Mouse (Mus musculus) heart, embryonic 11.5 days (tissue): ENCODE results near the gene Mfng. TPM values are rescaled to one million over a fixed set of nuclear protein-coding genes. Genes with fewer than 3 reads are reported as not detected.
A peak's percentile ranks its signal among the peaks of the same experiment; 100 is the strongest.

Experiments
- ATAC-seq: fragments of 200-750 bp; cut with Nextera tagmentation; replicated peaks from 2 replicates; pipeline ENCODE4 v1.8.0; 2017; ENCODE audit warnings: moderate library complexity; ENCODE audit not compliant: insufficient number of reproducible peaks, low FRiP score, low TSS enrichment
- H3K27ac ChIP-seq: fragments of 300-500 bp; sonication (generic); 2 replicates; pipeline ENCODE4 v1.5.1; 2014; ENCODE audit warnings: mild to moderate bottlenecking, low read depth, low read length
- H3K27me3 ChIP-seq: fragments of 300-500 bp; sonication (generic); 2 replicates; pipeline ENCODE4 v1.6.1; 2014; ENCODE audit warnings: mild to moderate bottlenecking, low read length, mixed read lengths; ENCODE audit not compliant: control insufficient read depth, insufficient read depth
- H3K36me3 ChIP-seq: fragments of 300-500 bp; sonication (generic); 2 replicates; pipeline ENCODE4 v1.6.1; 2014; ENCODE audit warnings: mild to moderate bottlenecking, low read length, moderate library complexity, mixed read lengths; ENCODE audit not compliant: control insufficient read depth, insufficient read depth
- H3K4me1 ChIP-seq: fragments of 300-500 bp; sonication (generic); 2 replicates; pipeline ENCODE4 v1.6.1; 2014; ENCODE audit warnings: low read length; ENCODE audit not compliant: control insufficient read depth, insufficient read depth
- H3K4me2 ChIP-seq: fragments of 300-500 bp; sonication (generic); 2 replicates; pipeline ENCODE4 v1.6.1; 2014; ENCODE audit warnings: mild to moderate bottlenecking, moderate library complexity
- H3K4me3 ChIP-seq: fragments of 300-500 bp; sonication (generic); 2 replicates; pipeline ENCODE4 v1.5.1; 2014; ENCODE audit warnings: low read depth, low read length
- H3K9ac ChIP-seq: fragments of 300-500 bp; sonication (generic); 2 replicates; pipeline ENCODE4 v1.6.1; 2014; ENCODE audit warnings: mild to moderate bottlenecking, low read depth, low read length, moderate library complexity
- H3K9me3 ChIP-seq: fragments of 300-500 bp; sonication (generic); replicated peaks from 2 replicates; pipeline ENCODE4 v1.6.1; 2016; ENCODE audit warnings: low read length; ENCODE audit not compliant: control insufficient read depth
- WGBS: fragments of 180-500 bp; shearing (Covaris S2); extraction: QIAGEN DNeasy Blood & Tissue Kit; methylation state at CpG from one replicate; pipeline ENCODE4 v1.1.7; 2014; ENCODE audit not compliant: insufficient replicate concordance; 5-methylcytosine and 5-hydroxymethylcytosine counted together
- polyA plus RNA-seq: library from polyadenylated mRNA; unstranded; fragments of >200 nt; fragmentation: Nextera tagmentation; extraction: Ambion mirVana; gene quantifications from 2 replicates; pipeline ENCODE4 v1.2.1, GENCODE M21; 2014

Mfng gene
- polyA plus RNA-seq, 1 experiment from 2014 or later = 3.0 TPM

GRCm38 (mm10) chr15:78713751-78714150, 59.5 kb downstream of the Mfng start:
- peaks cover 92% of the 10 kb centered on the region for H3K27me3 ChIP-seq
- H3K4me1 ChIP-seq = peaks cover 10% of the 10 kb centered on the region; the same call in 1 of the 2 replicates
- H3K27ac ChIP-seq = no peak overlapping the region
- no peak for ATAC-seq
- no peaks in the 10 kb centered on the region for H3K36me3 ChIP-seq
- H3K9me3 ChIP-seq = no peaks in the 10 kb centered on the region
- H3K4me2 ChIP-seq = no peak overlapping the region
- H3K4me3 ChIP-seq = no peak overlapping the region
- no peak overlapping the region for H3K9ac ChIP-seq
- 86% methylated on average over 7 of the region's 7 CpGs for WGBS

- ATAC-seq = no peak
- H3K4me3 ChIP-seq = peak overlapping the region; percentile 23; the same call in 1 of the 2 replicates
- H3K9me3 ChIP-seq = no peaks in the 10 kb centered on the region
- WGBS = 9% methylated on average over 51 of the region's 53 CpGs
- H3K36me3 ChIP-seq = no peaks in the 10 kb centered on the region
- no peak overlapping the region for H3K9ac ChIP-seq
- peak overlapping the region; percentile 49 for H3K4me2 ChIP-seq
- no peak overlapping the region for H3K27ac ChIP-seq
- 0 out of 2 replicates have a peak, but pooled peaks cover 3% of the 10 kb centered on the region for H3K4me1 ChIP-seq
- peaks cover 92% of the 10 kb centered on the region for H3K27me3 ChIP-seq
Measured at GRCm38 (mm10) chr15:78712335-78713258, 60.7 kb downstream of the Mfng start.

DNA sequence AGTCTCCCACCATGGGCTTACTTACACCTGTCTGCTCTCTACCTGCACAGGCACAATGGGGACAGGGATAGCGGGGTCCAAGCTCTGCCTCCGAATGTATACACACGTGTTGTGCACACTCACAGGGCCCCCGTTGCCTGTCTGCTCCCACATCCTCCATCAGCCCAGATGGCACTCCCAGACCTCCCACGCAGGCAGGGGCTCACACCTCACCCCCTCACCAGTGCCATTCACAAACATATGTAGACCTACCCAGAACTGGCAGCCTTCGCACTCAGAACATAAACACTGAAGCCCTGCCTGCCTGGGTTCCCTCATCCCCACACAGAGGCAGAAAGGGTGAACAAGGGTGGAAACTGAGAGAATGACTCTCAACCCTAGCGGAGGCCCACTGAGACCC, 61.3 kb downstream of the Mfng start:
- no peak for ATAC-seq
- H3K27ac ChIP-seq = no peak overlapping the region
- H3K9me3 ChIP-seq = no peaks in the 10 kb centered on the region
- no peak overlapping the region for H3K4me3 ChIP-seq
- H3K27me3 ChIP-seq = peaks cover 86% of the 10 kb centered on the region
- 65% methylated on average over 7 of the region's 7 CpGs for WGBS
- H3K9ac ChIP-seq = no peak overlapping the region
- H3K4me1 ChIP-seq = 0 out of 2 replicates have a peak, but pooled peaks cover 3% of the 10 kb centered on the region
- H3K4me2 ChIP-seq = no peak overlapping the region
- H3K36me3 ChIP-seq = no peaks in the 10 kb centered on the region

GRCm38 (mm10) chr15:78710634-78711033, 62.6 kb downstream of the Mfng start:
- H3K9me3 ChIP-seq = no peaks in the 10 kb centered on the region
- WGBS = 50% methylated on average over 6 of the region's 6 CpGs
- ATAC-seq = no peak
- no peak overlapping the region for H3K9ac ChIP-seq
- 0 out of 2 replicates have a peak, but pooled peaks cover 3% of the 10 kb centered on the region for H3K4me1 ChIP-seq
- no peak overlapping the region for H3K4me2 ChIP-seq
- H3K36me3 ChIP-seq = no peaks in the 10 kb centered on the region
- no peak overlapping the region for H3K27ac ChIP-seq
- peaks cover 73% of the 10 kb centered on the region for H3K27me3 ChIP-seq
- H3K4me3 ChIP-seq = no peak overlapping the region

DNA sequence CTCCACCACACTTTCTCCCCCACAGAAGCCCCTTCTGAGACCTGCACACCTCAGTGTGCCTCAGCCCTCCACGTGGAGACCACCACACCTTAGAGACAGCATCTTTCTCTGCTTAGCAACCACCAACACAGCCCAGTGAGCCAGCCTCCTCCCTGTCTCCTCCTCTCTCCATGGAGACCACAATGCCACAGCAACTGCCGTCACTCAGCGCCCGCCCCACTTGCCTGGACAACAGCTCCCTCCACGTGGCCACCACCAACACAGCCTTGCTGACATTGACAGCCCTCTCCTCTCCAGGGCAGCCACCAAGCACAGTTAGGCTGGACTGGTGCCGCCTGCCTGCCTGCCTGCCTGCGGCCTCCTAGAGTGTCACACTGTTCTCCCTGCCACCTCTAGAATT, 63.5 kb downstream of the Mfng start:
- H3K9me3 ChIP-seq = no peaks in the 10 kb centered on the region
- no peak overlapping the region for H3K4me2 ChIP-seq
- 25% methylated on average over 7 of the region's 7 CpGs for WGBS
- H3K4me3 ChIP-seq = no peak overlapping the region
- no peak for ATAC-seq
- no peak overlapping the region for H3K27ac ChIP-seq
- H3K27me3 ChIP-seq = peaks cover 66% of the 10 kb centered on the region
- H3K9ac ChIP-seq = no peak overlapping the region
- H3K4me1 ChIP-seq = 0 out of 2 replicates have a peak, but pooled peaks cover 3% of the 10 kb centered on the region
- no peaks in the 10 kb centered on the region for H3K36me3 ChIP-seq

- no peak overlapping the region for H3K4me3 ChIP-seq
- 66% methylated on average over 3 of the region's 3 CpGs for WGBS
- H3K4me2 ChIP-seq = no peak overlapping the region
- H3K4me1 ChIP-seq = no peaks in the 10 kb centered on the region
- H3K9ac ChIP-seq = no peak overlapping the region
- H3K27me3 ChIP-seq = peaks cover 40% of the 10 kb centered on the region
- H3K36me3 ChIP-seq = no peaks in the 10 kb centered on the region
- H3K9me3 ChIP-seq = no peaks in the 10 kb centered on the region
- ATAC-seq = no peak
- H3K27ac ChIP-seq = no peak overlapping the region
Measured at GRCm38 (mm10) chr15:78706630-78707029, 66.6 kb downstream of the Mfng start.

Other genes starting within 250 kb of the Mfng start
- 36.3 and 37.0 TPM in 2 replicates for gene C1qtnf6, start 242.1 kb downstream of the Mfng start, polyA plus RNA-seq
- gene Sstr3, start 228.8 kb downstream of the Mfng start, polyA plus RNA-seq = 0.04 and 0.38 TPM in 2 replicates
- 3.4 and 9.2 TPM in 2 replicates for gene Rac2, start 200.7 kb downstream of the Mfng start, polyA plus RNA-seq
- gene Cyth4, start 176.4 kb downstream of the Mfng start, polyA plus RNA-seq = 1.3 and 2.0 TPM in 2 replicates
- not detected in 2 replicates for gene Elfn2, start 54.7 kb downstream of the Mfng start, polyA plus RNA-seq
- gene Card10, start 29.6 kb upstream of the Mfng start, polyA plus RNA-seq = 3.7 and 4.2 TPM in 2 replicates
- gene Cdc42ep1, start 69.1 kb upstream of the Mfng start, polyA plus RNA-seq = 24.1 and 29.7 TPM in 2 replicates
- gene Lgals2, start 82.1 kb upstream of the Mfng start, polyA plus RNA-seq = 0.49 TPM in 1 of 2 replicates, not detected in the other
- 29.3 and 31.7 TPM in 2 replicates for gene Gga1, start 103.7 kb upstream of the Mfng start, polyA plus RNA-seq
- gene Gm49510, start 126.2 kb upstream of the Mfng start, polyA plus RNA-seq = 0.23 and 0.47 TPM in 2 replicates
- gene Sh3bp1, start 126.3 kb upstream of the Mfng start, polyA plus RNA-seq = 25.0 and 29.3 TPM in 2 replicates
- gene Pdxp, start 140.4 kb upstream of the Mfng start, polyA plus RNA-seq = 24.3 and 25.7 TPM in 2 replicates
- gene Lgals1, start 153.2 kb upstream of the Mfng start, polyA plus RNA-seq = 541 and 566 TPM in 2 replicates
- gene Nol12, start 161.5 kb upstream of the Mfng start, polyA plus RNA-seq = 43.6 and 51.4 TPM in 2 replicates
- 49.5 and 57.8 TPM in 2 replicates for gene Triobp, start 174.2 kb upstream of the Mfng start, polyA plus RNA-seq